Mouse (Mus musculus) heart, embryonic 16.5 days (tissue): ENCODE results near the gene Pdgfc. TPM values are rescaled to one million over a fixed set of nuclear protein-coding genes. Genes with fewer than 3 reads are reported as not detected.

Experiments
- ATAC-seq: fragments of 200-750 bp; cut with Nextera tagmentation; replicated peaks from 2 replicates; pipeline ENCODE4 v1.8.0; 2017; ENCODE audit warnings: moderate number of reproducible peaks; ENCODE audit not compliant: insufficient read depth, low FRiP score; ENCODE audit errors: extremely low read depth
- H3K27ac ChIP-seq: fragments of 300-500 bp; sonication (generic); 2 replicates; pipeline ENCODE4 v1.5.1; 2014; ENCODE audit warnings: mild to moderate bottlenecking, low read length, control low read depth, moderate library complexity
- H3K27me3 ChIP-seq: fragments of 300-500 bp; sonication (generic); 2 replicates; pipeline ENCODE4 v1.6.1; 2014; ENCODE audit warnings: low read length, mixed read lengths; ENCODE audit not compliant: control insufficient read depth, insufficient read depth
- H3K36me3 ChIP-seq: fragments of 300-500 bp; sonication (generic); 2 replicates; pipeline ENCODE4 v1.6.1; 2014; ENCODE audit not compliant: control insufficient read depth, insufficient read depth
- H3K4me1 ChIP-seq: fragments of 300-500 bp; sonication (generic); 2 replicates; pipeline ENCODE4 v1.6.1; 2014; ENCODE audit warnings: low read length, mixed read lengths; ENCODE audit not compliant: control insufficient read depth, insufficient read depth
- H3K4me2 ChIP-seq: fragments of 300-500 bp; sonication (generic); 2 replicates; pipeline ENCODE4 v1.6.1; 2014; ENCODE audit warnings: low read depth, mild to moderate bottlenecking, control low read depth, low read length
- H3K4me3 ChIP-seq: fragments of 300-500 bp; sonication (generic); 2 replicates; pipeline ENCODE4 v1.5.1; 2014; ENCODE audit warnings: mild to moderate bottlenecking, control low read depth, low read length
- H3K9ac ChIP-seq: fragments of 300-500 bp; sonication (generic); 2 replicates; pipeline ENCODE4 v1.6.1; 2014; ENCODE audit warnings: low read length, control low read depth
- H3K9me3 ChIP-seq: fragments of 300-500 bp; sonication (generic); replicated peaks from 2 replicates; pipeline ENCODE4 v1.6.1; 2016; ENCODE audit warnings: low read length; ENCODE audit not compliant: control insufficient read depth
- WGBS: fragments of 180-500 bp; shearing (Covaris S2); extraction: QIAGEN DNeasy Blood & Tissue Kit; methylation state at CpG from one replicate; pipeline ENCODE4 v1.1.7; 2014; 5-methylcytosine and 5-hydroxymethylcytosine counted together
- polyA plus RNA-seq: library from polyadenylated mRNA; unstranded; fragments of >200 nt; fragmentation: Nextera tagmentation; extraction: Ambion mirVana; gene quantifications from 2 replicates; pipeline ENCODE4 v1.2.1, GENCODE M21; 2015

Pdgfc gene
- polyA plus RNA-seq, 1 experiment from 2014 or later = 3.4 TPM

DNA sequence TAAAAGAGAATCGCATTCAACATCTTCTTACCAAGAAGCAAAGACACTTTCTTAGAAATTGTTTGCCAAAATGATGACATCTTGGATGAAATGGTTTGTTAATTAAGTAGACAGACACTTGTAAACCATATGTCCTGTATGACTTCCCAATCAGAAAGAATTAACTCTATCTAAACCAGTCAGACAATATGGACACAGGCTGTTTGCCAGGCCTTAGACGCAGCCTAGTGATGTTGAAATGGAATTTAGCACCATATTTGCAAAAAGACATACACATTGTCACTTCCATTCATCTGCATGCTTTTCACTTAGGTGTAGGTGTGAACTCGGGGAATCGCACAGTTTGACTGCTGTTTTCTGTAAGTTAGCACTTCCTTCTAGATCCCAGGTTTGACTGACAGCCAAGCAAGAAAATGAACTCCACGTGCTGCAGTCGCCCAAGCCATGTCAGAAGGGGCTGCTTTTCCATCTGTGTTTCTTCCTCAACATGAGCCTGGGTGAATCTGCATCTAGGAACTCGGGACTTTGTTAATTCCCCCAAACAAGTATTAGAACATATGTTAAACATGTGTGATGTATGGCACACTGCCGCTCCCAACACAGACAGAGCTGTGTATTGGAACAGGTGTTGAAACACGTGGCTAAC is 10.5 kb upstream of the Pdgfc start:
- no peak overlapping the region for H3K4me2 ChIP-seq
- H3K36me3 ChIP-seq = no peaks in the 10 kb centered on the region
- no peak for ATAC-seq
- H3K4me3 ChIP-seq = no peak overlapping the region
- no peaks in the 10 kb centered on the region for H3K4me1 ChIP-seq
- no peak overlapping the region for H3K9ac ChIP-seq
- 53% methylated on average over 9 of the region's 9 CpGs for WGBS
- no peak overlapping the region for H3K27ac ChIP-seq
- H3K9me3 ChIP-seq = no peaks in the 10 kb centered on the region
- no peaks in the 10 kb centered on the region for H3K27me3 ChIP-seq

DNA sequence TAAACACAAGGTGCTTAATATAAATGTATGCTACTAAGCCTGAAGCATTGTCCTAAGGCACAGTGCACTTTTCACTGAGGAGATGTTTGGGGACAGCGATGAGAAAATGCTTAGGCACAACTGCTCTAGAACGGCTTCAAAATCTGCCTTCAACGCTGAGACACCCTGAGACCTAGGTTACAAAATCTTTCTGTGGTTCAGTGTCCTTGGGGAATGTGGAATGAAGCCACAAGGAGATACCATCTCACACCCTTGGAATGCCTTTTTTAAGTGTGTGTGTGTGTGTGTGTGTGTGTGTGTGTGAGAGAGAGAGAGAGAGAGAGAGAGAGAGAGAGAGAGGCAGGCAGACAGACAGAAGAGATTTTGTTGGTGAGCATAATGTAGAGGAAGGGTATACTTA is 7.9 kb upstream of the Pdgfc start:
- no peak overlapping the region for H3K9ac ChIP-seq

DNA sequence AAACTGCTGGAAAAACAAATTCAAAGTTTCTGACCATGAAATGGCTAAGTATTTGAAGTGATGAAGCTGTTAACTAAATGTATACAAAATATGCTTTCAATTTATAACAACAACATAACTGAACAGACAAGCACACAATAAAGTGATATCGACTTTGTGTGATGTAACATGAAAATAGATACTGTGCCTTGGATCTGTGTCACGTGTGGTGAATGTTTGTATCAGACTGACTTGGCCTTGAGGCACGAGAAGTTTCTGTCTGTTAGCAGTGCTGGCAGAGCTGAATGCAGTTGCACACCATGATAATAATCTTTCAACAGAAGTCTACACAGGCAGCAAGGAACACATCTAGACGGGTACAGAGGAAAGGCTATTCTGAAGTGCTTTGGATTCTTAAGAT is 6.9 kb upstream of the Pdgfc start:
- Histone ChIP-seq H3K36me3 (no peaks in the 10 kb centered on the region), H3K4me2 (no peak overlapping the region), H3K4me3 (no peak overlapping the region), H3K27ac (no peak overlapping the region), H3K9ac (no peak overlapping the region), H3K4me1 (no peaks in the 10 kb centered on the region), H3K27me3 (no peaks in the 10 kb centered on the region), H3K9me3 (no peaks in the 10 kb centered on the region)
- 60% methylated on average over 4 of the region's 4 CpGs for WGBS
- no peak for ATAC-seq

More for the DNA sequence above, 7.9 kb upstream of the Pdgfc start:
- no peaks in the 10 kb centered on the region for H3K36me3 ChIP-seq
- no peaks in the 10 kb centered on the region for H3K4me1 ChIP-seq
- H3K27me3 ChIP-seq = no peaks in the 10 kb centered on the region
- H3K4me2 ChIP-seq = no peak overlapping the region
- H3K4me3 ChIP-seq = no peak overlapping the region
- H3K9me3 ChIP-seq = no peaks in the 10 kb centered on the region
- ATAC-seq = no peak
- WGBS = 81% methylated on average over 3 of the region's 3 CpGs
- H3K27ac ChIP-seq = no peak overlapping the region

DNA sequence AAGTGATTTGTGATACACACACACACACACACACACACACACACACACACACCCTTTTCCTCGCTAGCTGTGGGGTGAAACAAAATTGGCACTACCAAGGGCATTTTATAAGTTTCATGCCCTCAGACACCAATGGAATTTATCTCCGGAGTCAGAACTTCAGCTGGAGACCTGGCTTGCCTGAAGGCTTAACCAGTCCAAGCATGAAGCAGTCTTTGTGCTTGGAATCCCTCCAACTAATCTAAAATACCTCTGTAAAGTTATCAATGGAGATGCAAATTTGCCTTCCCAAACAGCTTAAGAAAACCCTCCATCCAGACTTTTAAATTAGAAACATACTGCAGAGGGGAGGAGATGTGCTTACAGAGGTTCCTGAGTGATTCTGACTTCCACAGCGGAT is 6.3 kb upstream of the Pdgfc start:
- WGBS = 71% methylated on average over 3 of the region's 3 CpGs
- no peaks in the 10 kb centered on the region for H3K4me1 ChIP-seq
- H3K9ac ChIP-seq = no peak overlapping the region
- no peak overlapping the region for H3K4me3 ChIP-seq
- H3K27ac ChIP-seq = no peak overlapping the region
- no peaks in the 10 kb centered on the region for H3K9me3 ChIP-seq
- H3K4me2 ChIP-seq = no peak overlapping the region
- ATAC-seq = no peak
- H3K36me3 ChIP-seq = no peaks in the 10 kb centered on the region
- no peaks in the 10 kb centered on the region for H3K27me3 ChIP-seq

DNA sequence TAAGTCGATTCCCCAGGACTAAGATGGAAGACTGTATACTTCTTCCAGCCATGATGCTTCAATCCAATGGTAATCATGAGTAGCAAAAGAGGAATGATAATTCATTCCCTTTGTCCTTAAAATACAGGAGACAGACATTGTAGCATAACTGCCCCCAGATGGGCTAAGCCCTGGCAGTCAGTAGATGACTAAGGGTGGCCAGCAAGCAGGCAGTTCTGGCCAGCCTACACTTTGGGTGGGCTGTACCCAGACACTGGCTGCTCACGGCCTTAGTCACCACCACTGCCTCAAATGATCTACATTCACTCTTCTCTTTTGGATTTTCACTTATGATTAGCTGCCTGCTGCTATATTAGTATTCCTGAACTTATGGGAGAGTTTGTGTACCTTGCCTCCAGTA is 5.9 kb upstream of the Pdgfc start:
- H3K4me1 ChIP-seq = no peaks in the 10 kb centered on the region
- H3K36me3 ChIP-seq = no peaks in the 10 kb centered on the region
- H3K9me3 ChIP-seq = no peaks in the 10 kb centered on the region
- no peak overlapping the region for H3K4me3 ChIP-seq
- H3K9ac ChIP-seq = no peak overlapping the region
- H3K27ac ChIP-seq = no peak overlapping the region
- no peak overlapping the region for H3K4me2 ChIP-seq
- no peak for ATAC-seq
- 80% methylated on average over 2 of the region's 2 CpGs for WGBS
- no peaks in the 10 kb centered on the region for H3K27me3 ChIP-seq

DNA sequence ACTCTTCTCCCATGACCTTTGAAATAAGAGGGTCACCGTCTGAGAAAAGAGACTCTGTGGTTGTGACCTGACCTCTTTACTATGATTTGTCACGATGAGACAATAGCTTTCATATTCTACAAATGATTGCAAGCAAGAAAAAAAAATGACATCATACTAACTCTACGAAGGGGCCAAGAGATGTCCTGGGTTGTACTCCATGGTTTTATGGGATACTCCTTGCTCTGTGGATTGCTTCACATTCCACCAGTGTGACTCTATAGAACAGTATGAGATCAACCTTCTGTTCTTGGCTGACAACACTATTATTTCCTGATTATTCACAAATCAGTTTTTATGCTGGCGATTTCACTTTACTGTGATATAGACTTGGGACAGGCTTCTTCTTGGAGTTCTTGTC is 4.2 kb upstream of the Pdgfc start:
- no peak overlapping the region for H3K4me2 ChIP-seq
- no peaks in the 10 kb centered on the region for H3K9me3 ChIP-seq
- H3K9ac ChIP-seq = no peak overlapping the region
- 67% methylated on average over 4 of the region's 4 CpGs for WGBS
- ATAC-seq = no peak
- H3K36me3 ChIP-seq = no peaks in the 10 kb centered on the region
- H3K4me3 ChIP-seq = no peak overlapping the region
- no peaks in the 10 kb centered on the region for H3K27me3 ChIP-seq
- H3K27ac ChIP-seq = no peak overlapping the region
- no peaks in the 10 kb centered on the region for H3K4me1 ChIP-seq

DNA sequence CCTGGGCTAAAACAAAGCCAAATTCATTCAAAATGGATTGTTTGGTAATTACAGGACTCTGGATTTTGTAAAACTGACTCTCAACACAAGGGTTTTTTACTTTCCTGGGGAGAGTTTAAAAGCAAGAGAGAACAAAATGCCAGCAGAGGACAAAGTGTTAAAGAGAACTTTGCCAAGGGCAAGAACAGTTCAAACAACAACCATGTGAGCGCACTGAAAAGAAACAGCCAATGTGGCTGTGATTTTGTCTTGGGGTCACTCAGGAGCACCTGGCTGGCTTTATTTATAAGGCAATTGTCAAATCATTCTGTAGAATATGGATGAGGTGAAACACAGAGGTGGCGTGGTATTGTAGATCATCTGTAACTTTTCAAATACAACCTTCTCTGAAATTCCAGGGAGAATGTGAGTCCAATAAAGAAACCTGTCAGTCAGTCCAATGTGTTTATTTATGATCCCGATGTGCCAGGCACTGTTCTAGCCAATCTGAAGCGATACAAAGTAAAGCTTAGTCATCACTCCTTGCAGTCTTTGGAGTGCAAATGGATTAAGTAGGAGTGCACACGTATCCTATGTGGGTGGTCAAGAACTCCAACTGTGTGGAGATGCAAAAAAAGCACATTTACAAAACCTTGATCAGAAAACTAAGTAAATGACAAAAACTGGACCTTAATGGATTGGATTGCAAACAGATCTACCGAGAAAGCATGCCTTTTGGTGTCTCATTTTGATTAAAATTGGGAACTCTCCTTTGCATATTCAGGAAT is 1.7 kb upstream of the Pdgfc start:
- H3K4me2 ChIP-seq = no peak overlapping the region
- H3K4me3 ChIP-seq = no peak overlapping the region
- no peaks in the 10 kb centered on the region for H3K27me3 ChIP-seq
- 74% methylated on average over 6 of the region's 6 CpGs for WGBS
- peaks cover 11% of the 10 kb centered on the region for H3K4me1 ChIP-seq
- no peaks in the 10 kb centered on the region for H3K36me3 ChIP-seq
- H3K9ac ChIP-seq = no peak overlapping the region
- ATAC-seq = no peak
- H3K9me3 ChIP-seq = no peaks in the 10 kb centered on the region
- H3K27ac ChIP-seq = no peak overlapping the region

DNA sequence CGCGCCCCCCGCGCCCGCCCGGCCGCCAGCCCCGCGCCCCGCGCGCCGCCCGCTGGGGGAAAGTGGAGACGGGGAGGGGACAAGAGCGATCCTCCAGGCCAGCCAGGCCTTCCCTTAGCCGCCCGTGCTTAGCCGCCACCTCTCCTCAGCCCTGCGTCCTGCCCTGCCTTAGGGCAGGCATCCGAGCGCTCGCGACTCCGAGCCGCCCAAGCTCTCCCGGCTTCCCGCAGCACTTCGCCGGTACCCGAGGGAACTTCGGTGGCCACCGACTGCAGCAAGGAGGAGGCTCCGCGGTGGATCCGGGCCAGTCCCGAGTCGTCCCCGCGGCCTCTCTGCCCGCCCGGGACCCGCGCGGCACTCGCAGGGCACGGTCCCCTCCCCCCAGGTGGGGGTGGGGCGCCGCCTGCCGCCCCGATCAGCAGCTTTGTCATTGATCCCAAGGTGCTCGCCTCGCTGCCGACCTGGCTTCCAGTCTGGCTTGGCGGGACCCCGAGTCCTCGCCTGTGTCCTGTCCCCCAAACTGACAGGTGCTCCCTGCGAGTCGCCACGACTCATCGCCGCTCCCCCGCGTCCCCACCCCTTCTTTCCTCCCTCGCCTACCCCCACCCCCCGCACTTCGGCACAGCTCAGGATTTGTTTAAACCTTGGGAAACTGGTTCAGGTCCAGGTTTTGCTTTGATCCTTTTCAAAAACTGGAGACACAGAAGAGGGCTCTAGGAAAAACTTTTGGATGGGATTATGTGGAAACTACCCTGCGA is 517 bp downstream of the Pdgfc start:
- Histone ChIP-seq H3K4me2 (peak overlapping the region; percentile 72), H3K36me3 (no peaks in the 10 kb centered on the region), H3K9me3 (no peaks in the 10 kb centered on the region), H3K27ac (peak overlapping the region; percentile 67), H3K27me3 (no peaks in the 10 kb centered on the region), H3K4me3 (peak overlapping the region; percentile 68), H3K4me1 (peaks cover 14% of the 10 kb centered on the region), H3K9ac (peak overlapping the region; percentile 78)
- under 1% methylated on average over 59 of the region's 68 CpGs for WGBS
- peak; percentile 86 for ATAC-seq
